Mouse (Mus musculus) mesoderm, embryonic 11.5 days (tissue): Measurements from ENCODE around the gene Cntnap2.
A peak's percentile ranks its signal among the peaks of the same experiment; 100 is the strongest.
"Not testable (repeated sequence)": the region's sequence is repeated elsewhere in the genome, so short reads cannot be mapped to it uniquely, and the experiment has no call there.

Experiments
- DNase-seq: peaks from one replicate; pipeline ENCODE4 v3.0.0-alpha.2; 2012; ENCODE audit warnings: low read depth, low spot score

Cntnap2 gene

GRCm38 (mm10) chr6:46963693-46964092 lies 1904.5 kb downstream of the Cntnap2 start:
- DNase-seq, result peak; percentile 17

- no peak for DNase-seq
Measured at GRCm38 (mm10) chr6:46972640-46973039, 1913.5 kb downstream of the Cntnap2 start.

GRCm38 (mm10) chr6:46996010-46996602 lies 1936.9 kb downstream of the Cntnap2 start:
- DNase-seq, result no peak

- DNase-seq, result no peak
Measured at GRCm38 (mm10) chr6:47004430-47004829, 1945.3 kb downstream of the Cntnap2 start.

- no peak for DNase-seq
Measured at GRCm38 (mm10) chr6:47012933-47013332, 1953.8 kb downstream of the Cntnap2 start.

GRCm38 (mm10) chr6:47013535-47013934 lies 1954.4 kb downstream of the Cntnap2 start:
- peak; percentile 95 for DNase-seq

GRCm38 (mm10) chr6:47014886-47015586 lies 1955.9 kb downstream of the Cntnap2 start:
- no peak for DNase-seq

DNA sequence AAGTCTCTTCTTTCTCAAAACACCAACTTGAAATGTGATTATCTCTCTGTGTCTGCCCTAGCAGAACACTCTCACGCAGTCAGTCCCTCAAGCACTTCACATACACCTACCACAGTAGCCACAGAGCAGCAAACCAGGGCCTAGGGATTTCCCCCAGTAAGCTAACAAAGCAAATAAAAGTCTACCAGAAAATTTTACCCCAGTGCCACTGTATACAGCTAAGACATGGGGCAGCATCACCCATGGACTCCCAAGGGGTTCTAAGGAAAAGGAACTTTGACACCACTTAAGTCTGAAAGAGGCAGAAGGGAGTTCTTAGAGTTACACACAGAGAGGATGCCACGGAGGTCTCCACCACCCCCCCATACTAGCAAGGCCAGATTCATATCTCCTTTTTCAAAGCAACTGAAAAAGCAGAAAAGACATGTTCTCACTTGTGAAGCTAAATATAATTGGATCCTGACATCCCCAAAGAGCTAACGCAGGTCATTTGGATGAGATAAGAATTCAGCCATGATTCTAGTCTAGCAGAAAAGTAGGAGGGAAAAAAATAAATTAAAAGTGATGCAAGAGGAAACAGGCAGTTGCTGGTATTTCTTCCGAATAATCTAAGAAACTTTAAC lies 1967.0 kb downstream of the Cntnap2 start:
- no peak for DNase-seq

- DNase-seq, result no peak
Measured at GRCm38 (mm10) chr6:47031362-47031761, 1972.2 kb downstream of the Cntnap2 start.

DNA sequence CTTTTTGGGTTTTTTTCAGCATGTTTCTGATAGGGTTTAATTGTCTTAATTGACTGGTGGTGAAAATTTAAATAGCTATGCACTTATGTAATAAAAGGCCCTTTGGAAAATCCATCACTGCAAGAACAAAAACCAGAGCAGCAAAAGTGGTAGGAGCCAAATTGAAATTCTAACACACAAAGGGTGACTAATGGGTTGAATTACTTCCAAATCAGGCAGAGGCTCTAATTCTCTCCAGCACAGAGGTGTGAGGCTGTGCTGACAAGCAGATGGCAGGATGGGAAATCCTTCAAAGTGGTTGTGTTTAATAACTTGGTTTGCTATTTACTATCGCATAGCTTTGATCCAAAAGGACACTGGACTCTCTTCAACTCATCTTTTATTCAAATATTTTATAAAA lies 1983.4 kb downstream of the Cntnap2 start:
- no peak for DNase-seq

GRCm38 (mm10) chr6:47043586-47043985 lies 1984.4 kb downstream of the Cntnap2 start:
- no peak for DNase-seq

- DNase-seq, result peak; percentile 23
Measured at GRCm38 (mm10) chr6:47044385-47045200, 1985.4 kb downstream of the Cntnap2 start.

- peak; percentile 24 for DNase-seq
Measured at GRCm38 (mm10) chr6:47049051-47049450, 1989.9 kb downstream of the Cntnap2 start.

DNA sequence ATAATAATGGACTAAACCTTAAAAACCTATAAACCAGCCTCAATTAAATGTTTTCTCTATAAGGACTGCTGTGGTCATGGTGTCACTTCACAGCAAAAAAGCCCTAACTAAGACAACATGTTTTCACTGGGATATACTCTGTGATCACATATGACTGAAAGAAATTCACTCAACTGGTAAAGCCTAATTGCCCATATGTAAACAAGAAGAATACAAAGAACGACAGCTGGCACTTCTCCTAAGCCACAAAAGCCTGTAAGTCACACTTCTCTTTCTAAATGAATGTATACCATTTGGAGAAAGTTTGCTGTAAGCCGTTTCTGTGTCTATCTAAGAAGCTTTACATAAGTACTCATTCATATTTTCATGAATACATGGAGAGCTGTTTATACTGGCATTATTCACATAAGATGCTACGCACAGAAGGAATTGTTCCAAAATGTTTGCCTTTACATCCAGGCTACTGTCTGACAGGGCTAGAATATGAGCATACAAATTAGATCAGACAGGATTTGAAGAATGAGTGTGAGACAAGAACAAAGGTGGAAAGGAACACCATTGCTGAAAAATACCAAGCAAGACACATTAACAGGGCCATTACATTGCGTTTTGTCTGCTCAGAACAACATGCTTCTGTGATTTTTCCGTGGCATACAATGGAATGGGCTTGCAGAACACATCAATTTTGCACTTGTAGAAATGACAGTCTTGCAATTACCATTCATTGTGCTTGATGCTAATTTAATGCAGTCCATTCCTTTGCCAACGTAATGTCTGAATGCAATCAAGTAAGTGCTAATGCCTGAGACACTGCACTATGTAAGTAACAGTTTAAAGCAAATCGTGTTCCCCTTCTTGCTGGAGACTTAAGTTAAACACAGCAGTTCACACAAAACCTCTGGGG lies 1991.4 kb downstream of the Cntnap2 start:
- no peak for DNase-seq

- no peak for DNase-seq
Measured at GRCm38 (mm10) chr6:47061341-47061740, 2002.2 kb downstream of the Cntnap2 start.

GRCm38 (mm10) chr6:47089998-47090397 lies 2030.8 kb downstream of the Cntnap2 start:
- DNase-seq, result no peak

GRCm38 (mm10) chr6:47104951-47105350 lies 2045.8 kb downstream of the Cntnap2 start:
- no peak for DNase-seq

GRCm38 (mm10) chr6:47109582-47110220 lies 2050.5 kb downstream of the Cntnap2 start:
- DNase-seq, result no peak

DNA sequence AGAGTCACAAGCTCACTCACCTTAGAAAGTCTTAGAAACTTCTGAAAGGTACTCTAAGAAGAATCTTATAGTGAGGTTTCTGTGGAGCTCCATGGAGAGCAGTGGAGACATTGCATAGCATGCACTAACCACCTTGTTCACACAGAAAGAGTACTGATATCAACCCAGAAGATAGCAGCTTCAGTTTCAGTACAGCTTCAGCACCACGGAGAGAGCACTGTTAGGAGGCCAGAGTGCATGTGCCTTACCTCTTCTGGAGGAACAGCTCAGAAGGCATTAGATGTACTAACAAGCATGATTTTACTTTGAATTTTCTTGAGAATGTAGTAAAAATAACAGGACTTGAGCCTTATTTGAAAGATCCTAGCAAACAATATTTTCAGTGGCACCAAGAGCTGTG lies 2074.9 kb downstream of the Cntnap2 start:
- DNase-seq, result not testable (repeated sequence)

DNA sequence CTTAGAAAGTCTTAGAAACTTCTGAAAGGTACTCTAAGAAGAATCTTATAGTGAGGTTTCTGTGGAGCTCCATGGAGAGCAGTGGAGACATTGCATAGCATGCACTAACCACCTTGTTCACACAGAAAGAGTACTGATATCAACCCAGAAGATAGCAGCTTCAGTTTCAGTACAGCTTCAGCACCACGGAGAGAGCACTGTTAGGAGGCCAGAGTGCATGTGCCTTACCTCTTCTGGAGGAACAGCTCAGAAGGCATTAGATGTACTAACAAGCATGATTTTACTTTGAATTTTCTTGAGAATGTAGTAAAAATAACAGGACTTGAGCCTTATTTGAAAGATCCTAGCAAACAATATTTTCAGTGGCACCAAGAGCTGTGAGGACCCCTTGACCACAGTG lies 2093.9 kb downstream of the Cntnap2 start:
- DNase-seq, result not testable (repeated sequence)
